Mouse (Mus musculus): Measurements from ENCODE around the gene Ddx11.
"Not testable (repeated sequence)": the region's sequence is repeated elsewhere in the genome, so short reads cannot be mapped to it uniquely, and the experiment has no call there.

GRCm38 (mm10) chr17:66170971-66171370, 47.7 kb downstream of the Ddx11 start:
- TF ChIP-seq CTCF (IDR thresholded peaks at IDR 0.05; ENCODE audit: low read depth, low read length); EP300 (IDR thresholded peaks at IDR 0.05; ENCODE audit: insufficient read depth, low read depth, low read length): not testable (repeated sequence)
